Mouse (Mus musculus): ENCODE data around the gene Cmtm2b.

DNA sequence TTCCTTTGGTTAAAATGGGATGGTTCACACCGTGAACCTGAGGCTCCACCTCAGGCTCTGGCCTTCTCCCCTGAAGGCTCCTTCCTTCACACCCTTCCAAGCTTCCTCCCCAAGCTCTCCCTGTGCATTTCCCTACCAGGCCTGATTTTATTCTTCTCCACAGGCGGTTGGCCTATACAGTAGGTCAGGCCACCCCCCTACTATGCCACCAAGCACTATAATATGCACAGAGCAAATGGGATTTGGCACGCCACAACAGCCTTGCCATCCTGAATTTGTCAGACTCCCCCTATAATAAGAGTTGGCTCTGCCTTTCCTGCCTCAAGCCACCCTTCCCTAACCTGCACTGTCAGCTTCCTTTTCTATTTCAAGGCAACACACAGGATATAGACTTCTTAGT, 36.6 kb downstream of the Cmtm2b start:
- TF ChIP-seq POLR2A (IDR thresholded peaks at IDR 0.05; ENCODE audit: low read depth, low read length) = no peak
- no peak for TF ChIP-seq CTCF (IDR thresholded peaks at IDR 0.05; ENCODE audit: extremely low read depth, insufficient read depth, insufficient read length, insufficient replicate concordance)

All from spleen, adult 2 months (tissue).